Mouse (Mus musculus): ENCODE data around the gene Slc22a14. TPM values are rescaled to one million over a fixed set of nuclear protein-coding genes. Genes with fewer than 3 reads are reported as not detected.
"Not testable (repeated sequence)": the region's sequence is repeated elsewhere in the genome, so short reads cannot be mapped to it uniquely, and the experiment has no call there.

The Slc22a14 gene
- total and polyA plus RNA-seq, 3 experiments, result not detected

GRCm38 (mm10) chr9:119265373-119266120, 99.8 kb downstream of the Slc22a14 start:
- H3K4me1 ChIP-seq (ENCODE audit: control insufficient read depth in 1 of 2, insufficient read depth in 2 of 2, low read length in 2 of 2); H3K9ac ChIP-seq (ENCODE audit: control insufficient read depth, low read depth, low read length, poor library complexity, severe bottlenecking); H3K4me3 ChIP-seq (ENCODE audit: control insufficient read depth in 1 of 2, insufficient read depth in 1 of 2, low read depth in 2 of 2, low read length in 2 of 2); H3K27ac ChIP-seq (ENCODE audit: control insufficient read depth, low read depth, low read length); H3K27me3 ChIP-seq (ENCODE audit: control insufficient read depth in 1 of 2, insufficient read depth in 2 of 2, low read length in 2 of 2); H3K9me3 ChIP-seq (replicated peaks; ENCODE audit: insufficient read depth, low read length); DNase-seq (ENCODE audit: low read depth, low spot score); H3K79me2 ChIP-seq (ENCODE audit: control insufficient read depth, insufficient read depth, low read length, poor library complexity): not testable (repeated sequence)
- peaks cover 0 to 15% of the 10 kb centered on the region in 2 experiments; a peak in 2 of 4 replicates for H3K36me3 ChIP-seq (ENCODE audit: control insufficient read depth in 1 of 2, insufficient read depth in 2 of 2, low read length in 2 of 2)

- Histone ChIP-seq H3K79me2 (ENCODE audit: control insufficient read depth, insufficient read depth, low read length, poor library complexity) (no peaks in the 10 kb centered on the region), H3K27ac (ENCODE audit: control insufficient read depth, low read depth, low read length) (no peak overlapping the region), H3K9me3 (replicated peaks; ENCODE audit: insufficient read depth, low read length) (no peaks in the 10 kb centered on the region), H3K4me1 (ENCODE audit: control insufficient read depth in 1 of 2, insufficient read depth in 2 of 2, low read length in 2 of 2) (no peaks in the 10 kb centered on the region), H3K9ac (ENCODE audit: control insufficient read depth, low read depth, low read length, poor library complexity, severe bottlenecking) (no peak overlapping the region), H3K4me3 (ENCODE audit: control insufficient read depth in 1 of 2, insufficient read depth in 1 of 2, low read depth in 2 of 2, low read length in 2 of 2) (no peak overlapping the region), H3K36me3 (ENCODE audit: control insufficient read depth in 1 of 2, insufficient read depth in 2 of 2, low read length in 2 of 2) (peaks cover 2 to 13% of the 10 kb centered on the region in 2 experiments; a peak in 3 of 4 replicates), H3K27me3 (ENCODE audit: control insufficient read depth in 1 of 2, insufficient read depth in 2 of 2, low read length in 2 of 2) (no peaks in the 10 kb centered on the region)
- TF ChIP-seq MYB (IDR thresholded peaks at IDR 0.05; ENCODE audit: low read depth, low read length), result no peak
- DNase-seq (ENCODE audit: low read depth, low spot score), result no peak
Measured at GRCm38 (mm10) chr9:119263067-119263466, 102.3 kb downstream of the Slc22a14 start.

GRCm38 (mm10) chr9:119260825-119261224, 104.5 kb downstream of the Slc22a14 start:
- TF ChIP-seq ETS1 (IDR thresholded peaks at IDR 0.05; ENCODE audit: low read depth, low read length), result no peak
- no peak for TF ChIP-seq ZMIZ1 (IDR thresholded peaks at IDR 0.05; ENCODE audit: low read depth, low read length)
- no peak for TF ChIP-seq RAD21 (IDR thresholded peaks at IDR 0.05; ENCODE audit: low read depth, low read length)
- TF ChIP-seq MYB (IDR thresholded peaks at IDR 0.05; ENCODE audit: low read depth, low read length), result no peak
- no peak for TF ChIP-seq POLR2AphosphoS5 (IDR thresholded peaks at IDR 0.05; ENCODE audit: borderline replicate concordance, low read depth, low read length)
- no peak for TF ChIP-seq JUND (IDR thresholded peaks at IDR 0.05; ENCODE audit: low read depth, low read length)
- no peak for TF ChIP-seq TCF12 (IDR thresholded peaks at IDR 0.05; ENCODE audit: low read depth, low read length)
- no peak for TF ChIP-seq EP300 (IDR thresholded peaks at IDR 0.05; ENCODE audit: low read depth in 1 of 2, low read length in 2 of 2)
- TF ChIP-seq GABPA (IDR thresholded peaks at IDR 0.05; ENCODE audit: low read depth, low read length), result no peak
- TF ChIP-seq POLR2A (IDR thresholded peaks at IDR 0.05; ENCODE audit: control insufficient read depth in 1 of 2, insufficient read depth in 1 of 2, low read depth in 1 of 2, low read length in 2 of 2, poor library complexity in 1 of 2), result no peak
- TF ChIP-seq UBTF (IDR thresholded peaks at IDR 0.05; ENCODE audit: borderline replicate concordance, insufficient read depth, low read depth, low read length), result no peak
- no peak for TF ChIP-seq POLR2AphosphoS2 (IDR thresholded peaks at IDR 0.05; ENCODE audit: low read length)
- TF ChIP-seq NRF1 (IDR thresholded peaks at IDR 0.05; ENCODE audit: insufficient read depth, low read depth, low read length, poor library complexity, severe bottlenecking), result no peak
- no peak for TF ChIP-seq HCFC1 (IDR thresholded peaks at IDR 0.05; ENCODE audit: low read depth, low read length)
- TF ChIP-seq SIN3A (IDR thresholded peaks at IDR 0.05; ENCODE audit: low read length), result no peak
- no peak for TF ChIP-seq ZNF384 (IDR thresholded peaks at IDR 0.05; ENCODE audit: low read depth, low read length)
- no peak for TF ChIP-seq MAFK (IDR thresholded peaks at IDR 0.05; ENCODE audit: borderline replicate concordance, low read depth, low read length)
- no peak for TF ChIP-seq TBP (IDR thresholded peaks at IDR 0.05; ENCODE audit: low read depth, low read length)
- TF ChIP-seq ZC3H11A (IDR thresholded peaks at IDR 0.05; ENCODE audit: low read depth, low read length), result no peak
- TF ChIP-seq ZKSCAN1 (IDR thresholded peaks at IDR 0.05; ENCODE audit: low read depth, low read length), result no peak
- Histone ChIP-seq H3K4me1 (ENCODE audit: control insufficient read depth in 1 of 2, insufficient read depth in 2 of 2, low read length in 2 of 2) (no peaks in the 10 kb centered on the region), H3K9me3 (replicated peaks; ENCODE audit: insufficient read depth, low read length) (no peaks in the 10 kb centered on the region), H3K79me2 (ENCODE audit: control insufficient read depth, insufficient read depth, low read length, poor library complexity) (no peaks in the 10 kb centered on the region), H3K27me3 (ENCODE audit: control insufficient read depth in 1 of 2, insufficient read depth in 2 of 2, low read length in 2 of 2) (no peaks in the 10 kb centered on the region), H3K9ac (ENCODE audit: control insufficient read depth, low read depth, low read length, poor library complexity, severe bottlenecking) (no peak overlapping the region), H3K27ac (ENCODE audit: control insufficient read depth, low read depth, low read length) (no peak overlapping the region), H3K36me3 (ENCODE audit: control insufficient read depth in 1 of 2, insufficient read depth in 2 of 2, low read length in 2 of 2) (peaks cover 2 to 6% of the 10 kb centered on the region in 2 experiments; a peak in 3 of 4 replicates), H3K4me3 (ENCODE audit: control insufficient read depth in 1 of 2, insufficient read depth in 1 of 2, low read depth in 2 of 2, low read length in 2 of 2) (no peak overlapping the region)
- DNase-seq (ENCODE audit: low read depth, low spot score), result no peak
